Mouse (Mus musculus): Measurements from ENCODE around the gene Fcgrt. TPM values are rescaled to one million over a fixed set of nuclear protein-coding genes. Genes with fewer than 3 reads are reported as not detected.
"Not testable (repeated sequence)": the region's sequence is repeated elsewhere in the genome, so short reads cannot be mapped to it uniquely, and the experiment has no call there.

Fcgrt gene
- polyA plus RNA-seq, 1 experiment from 2014 or later, result 7.8 TPM

DNA sequence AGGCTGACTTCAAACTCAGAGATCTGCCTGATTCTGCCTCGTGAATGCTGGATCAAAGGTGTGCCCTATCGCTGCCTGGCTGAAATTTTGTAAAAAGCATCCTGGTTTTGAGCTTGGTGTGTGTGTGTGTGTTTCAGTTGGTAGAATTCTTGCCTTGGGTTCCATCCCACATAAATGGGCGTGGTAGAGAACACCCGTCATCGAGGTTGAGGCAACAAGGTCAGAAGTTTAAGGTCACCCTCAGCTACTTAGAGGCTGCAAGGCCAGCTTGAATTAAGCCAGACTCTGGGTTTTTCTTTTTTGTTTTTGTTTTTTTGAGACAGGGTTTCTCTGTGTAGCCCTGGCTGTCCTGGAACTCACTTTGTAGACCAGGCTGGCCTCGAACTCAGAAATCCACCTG, 14.7 kb upstream of the Fcgrt start:
- DNase-seq (ENCODE audit: low spot score), result no peak
- WGBS, result 90% methylated on average over 6 of the region's 6 CpGs
- H3K27ac ChIP-seq, result no peak overlapping the region
- no peaks in the 10 kb centered on the region for H3K9me3 ChIP-seq (replicated peaks)
- no peak overlapping the region for H3K4me3 ChIP-seq
- peaks cover 27% of the 10 kb centered on the region for H3K4me1 ChIP-seq
- no peaks in the 10 kb centered on the region for H3K27me3 ChIP-seq (ENCODE audit: low read depth, poor library complexity, severe bottlenecking)
- H3K36me3 ChIP-seq, result peaks cover 58% of the 10 kb centered on the region

DNA sequence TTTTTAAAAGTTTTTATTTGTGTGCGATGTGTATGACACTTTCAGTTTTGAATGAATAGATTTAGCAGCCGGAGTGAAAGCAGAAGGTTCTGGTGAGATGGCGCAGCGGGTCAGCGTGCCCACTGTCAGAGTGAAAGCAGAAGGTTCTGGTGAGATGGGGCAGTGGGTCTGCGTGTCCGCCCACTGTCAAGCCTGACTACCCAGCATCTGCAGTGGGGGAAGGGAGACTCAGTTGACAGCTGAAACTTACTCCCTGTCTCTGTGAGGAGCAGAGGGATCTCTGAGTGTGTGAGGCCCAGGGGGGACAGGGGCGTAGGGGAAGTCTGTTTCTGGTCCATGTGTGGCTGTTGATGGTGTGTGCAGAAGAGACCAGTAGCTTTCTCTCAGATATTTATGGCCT, 13.9 kb upstream of the Fcgrt start:
- 84% methylated on average over 8 of the region's 8 CpGs for whole genome bisulfite sequencing
- no peak overlapping the region for H3K4me3 ChIP-seq
- H3K9me3 ChIP-seq (replicated peaks), result no peaks in the 10 kb centered on the region
- H3K27ac ChIP-seq, result no peak overlapping the region
- no peaks in the 10 kb centered on the region for H3K27me3 ChIP-seq (ENCODE audit: low read depth, poor library complexity, severe bottlenecking)
- peaks cover 51% of the 10 kb centered on the region for H3K36me3 ChIP-seq
- no peak for DNase-seq (ENCODE audit: low spot score)
- peaks cover 19% of the 10 kb centered on the region for H3K4me1 ChIP-seq

DNA sequence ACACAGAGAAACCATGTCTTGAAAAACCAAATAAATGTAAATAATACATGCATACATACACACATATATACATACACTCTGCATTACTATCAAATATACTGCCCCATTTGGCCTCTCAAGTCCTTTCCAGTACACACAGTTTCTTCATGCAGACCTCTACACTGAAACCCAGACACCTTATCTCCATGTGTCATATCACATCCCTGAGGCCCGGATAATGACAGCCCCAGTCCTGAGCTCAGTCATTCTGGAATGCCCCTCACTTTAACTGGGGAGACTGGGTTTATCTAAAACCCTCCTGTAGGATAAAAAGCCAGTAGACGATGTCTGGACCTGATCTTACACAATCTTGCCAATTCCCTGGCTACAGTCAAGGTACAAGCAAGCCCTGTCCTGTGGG, 9.8 kb upstream of the Fcgrt start:
- WGBS, result 87% methylated on average over 2 of the region's 2 CpGs

GRCm38 (mm10) chr7:45112529-45112928, 8.9 kb upstream of the Fcgrt start:
- no peak for DNase-seq (ENCODE audit: low spot score)
- Histone ChIP-seq H3K36me3 (peaks cover under 1% of the 10 kb centered on the region), H3K4me1 (peaks cover 4% of the 10 kb centered on the region; the same call in 1 of the 2 replicates), H3K9me3 (replicated peaks) (no peaks in the 10 kb centered on the region), H3K27ac (no peak overlapping the region), H3K4me3 (no peak overlapping the region), H3K27me3 (ENCODE audit: low read depth, poor library complexity, severe bottlenecking) (no peaks in the 10 kb centered on the region)
- WGBS, result 59% methylated on average over 3 of the region's 3 CpGs

More for the DNA sequence above, 9.8 kb upstream of the Fcgrt start:
- DNase-seq (ENCODE audit: low spot score), result no peak
- H3K9me3 ChIP-seq (replicated peaks), result no peaks in the 10 kb centered on the region
- H3K36me3 ChIP-seq, result peaks cover 10% of the 10 kb centered on the region
- no peaks in the 10 kb centered on the region for H3K27me3 ChIP-seq (ENCODE audit: low read depth, poor library complexity, severe bottlenecking)
- H3K4me3 ChIP-seq, result no peak overlapping the region
- no peak overlapping the region for H3K27ac ChIP-seq
- peaks cover 4% of the 10 kb centered on the region; the same call in 1 of the 2 replicates for H3K4me1 ChIP-seq

DNA sequence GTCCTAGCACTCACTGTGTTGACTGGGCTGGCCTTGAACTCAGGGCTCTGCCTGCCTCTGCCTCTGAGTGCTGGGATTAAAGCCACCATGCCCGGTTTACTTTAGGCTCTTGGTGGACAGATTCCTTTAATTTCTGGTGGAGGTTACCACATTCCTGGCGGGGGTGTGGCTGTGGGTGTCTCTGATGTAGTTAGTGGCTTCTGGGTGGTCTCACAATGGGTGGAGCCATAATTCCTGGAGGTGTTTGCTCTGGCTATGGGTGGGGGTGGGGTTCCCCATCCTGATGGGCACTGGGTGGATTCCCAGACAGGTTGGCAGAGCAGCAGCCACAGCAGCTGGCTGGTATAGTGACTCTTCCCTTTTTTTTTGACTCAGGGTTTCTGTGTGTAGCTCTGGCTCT, 8.3 kb upstream of the Fcgrt start:
- 60% methylated on average over 2 of the region's 2 CpGs for WGBS
- no peak overlapping the region for H3K4me3 ChIP-seq
- H3K27ac ChIP-seq, result no peak overlapping the region
- no peaks in the 10 kb centered on the region for H3K36me3 ChIP-seq
- no peak for DNase-seq (ENCODE audit: low spot score)
- H3K27me3 ChIP-seq (ENCODE audit: low read depth, poor library complexity, severe bottlenecking), result no peaks in the 10 kb centered on the region
- no peaks in the 10 kb centered on the region for H3K9me3 ChIP-seq (replicated peaks)
- H3K4me1 ChIP-seq, result peaks cover 4% of the 10 kb centered on the region; the same call in 1 of the 2 replicates

GRCm38 (mm10) chr7:45110089-45110488, 6.4 kb upstream of the Fcgrt start:
- H3K27ac ChIP-seq; H3K27me3 ChIP-seq (ENCODE audit: low read depth, poor library complexity, severe bottlenecking); DNase-seq (ENCODE audit: low spot score); H3K36me3 ChIP-seq; H3K9me3 ChIP-seq (replicated peaks); H3K4me3 ChIP-seq: not testable (repeated sequence)
- H3K4me1 ChIP-seq, result peaks cover 16% of the 10 kb centered on the region
- 93% methylated on average over 4 of the region's 4 CpGs for WGBS

- no peak overlapping the region for H3K4me3 ChIP-seq
- H3K27me3 ChIP-seq (ENCODE audit: low read depth, poor library complexity, severe bottlenecking), result no peaks in the 10 kb centered on the region
- 61% methylated on average over 5 of the region's 5 CpGs for WGBS
- DNase-seq (ENCODE audit: low spot score), result no peak
- peaks cover 29% of the 10 kb centered on the region for H3K4me1 ChIP-seq
- no peaks in the 10 kb centered on the region for H3K36me3 ChIP-seq
- H3K27ac ChIP-seq, result peak overlapping the region; percentile 65; the same call in 1 of the 2 replicates
- H3K9me3 ChIP-seq (replicated peaks), result no peaks in the 10 kb centered on the region
Observed at GRCm38 (mm10) chr7:45107052-45107645, 3.5 kb upstream of the Fcgrt start.

- Histone ChIP-seq H3K36me3 (no peaks in the 10 kb centered on the region), H3K4me1 (peaks cover 29% of the 10 kb centered on the region), H3K27me3 (ENCODE audit: low read depth, poor library complexity, severe bottlenecking) (no peaks in the 10 kb centered on the region), H3K27ac (peak overlapping the region; percentile 65; the same call in 1 of the 2 replicates), H3K9me3 (replicated peaks) (no peaks in the 10 kb centered on the region), H3K4me3 (no peak overlapping the region)
- WGBS, result 50% methylated on average over 6 of the region's 6 CpGs
- DNase-seq (ENCODE audit: low spot score), result no peak
Observed at GRCm38 (mm10) chr7:45106441-45106840, 2.8 kb upstream of the Fcgrt start.

DNA sequence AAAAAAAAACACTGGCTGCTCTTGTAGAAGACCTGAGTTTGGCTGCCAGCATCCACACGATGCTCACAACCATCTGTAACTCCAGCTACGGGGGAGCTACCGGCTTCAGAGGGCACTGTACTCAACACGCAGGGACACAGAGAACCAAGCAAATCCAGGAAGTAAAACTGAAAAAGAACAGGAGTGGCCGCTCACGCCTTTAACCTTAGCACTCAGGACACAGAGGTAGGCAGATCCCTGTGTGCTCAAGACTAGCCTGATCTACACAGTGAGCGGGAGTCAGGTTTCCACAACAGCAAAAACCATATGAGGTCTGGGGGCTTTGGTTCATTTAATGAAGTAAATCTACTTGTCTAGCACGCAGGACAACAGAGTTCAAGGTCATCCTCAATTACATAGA, 1.8 kb upstream of the Fcgrt start:
- no peak for DNase-seq (ENCODE audit: low spot score)
- Histone ChIP-seq H3K4me3 (no peak overlapping the region), H3K36me3 (no peaks in the 10 kb centered on the region), H3K4me1 (peaks cover 29% of the 10 kb centered on the region), H3K27ac (peak overlapping the region; percentile 30; the same call in 1 of the 2 replicates), H3K27me3 (ENCODE audit: low read depth, poor library complexity, severe bottlenecking) (no peaks in the 10 kb centered on the region), H3K9me3 (replicated peaks) (no peaks in the 10 kb centered on the region)
- 81% methylated on average over 8 of the region's 8 CpGs for WGBS

GRCm38 (mm10) chr7:45104941-45105340, 1.3 kb upstream of the Fcgrt start:
- no peaks in the 10 kb centered on the region for H3K9me3 ChIP-seq (replicated peaks)
- H3K4me3 ChIP-seq, result no peak overlapping the region
- no peak for DNase-seq (ENCODE audit: low spot score)
- no peaks in the 10 kb centered on the region for H3K27me3 ChIP-seq (ENCODE audit: low read depth, poor library complexity, severe bottlenecking)
- no peaks in the 10 kb centered on the region for H3K36me3 ChIP-seq
- WGBS, result 83% methylated on average over 5 of the region's 5 CpGs
- peaks cover 29% of the 10 kb centered on the region for H3K4me1 ChIP-seq
- H3K27ac ChIP-seq, result peak overlapping the region; percentile 30; the same call in 1 of the 2 replicates

GRCm38 (mm10) chr7:45102940-45103585, 588 bp downstream of the Fcgrt start:
- WGBS, result 78% methylated on average over 9 of the region's 9 CpGs
- no peak overlapping the region for H3K4me3 ChIP-seq
- H3K27ac ChIP-seq, result peak overlapping the region; percentile 78
- H3K36me3 ChIP-seq, result no peaks in the 10 kb centered on the region
- H3K4me1 ChIP-seq, result peaks cover 29% of the 10 kb centered on the region
- DNase-seq (ENCODE audit: low spot score), result no peak
- H3K27me3 ChIP-seq (ENCODE audit: low read depth, poor library complexity, severe bottlenecking), result no peaks in the 10 kb centered on the region
- no peaks in the 10 kb centered on the region for H3K9me3 ChIP-seq (replicated peaks)

DNA sequence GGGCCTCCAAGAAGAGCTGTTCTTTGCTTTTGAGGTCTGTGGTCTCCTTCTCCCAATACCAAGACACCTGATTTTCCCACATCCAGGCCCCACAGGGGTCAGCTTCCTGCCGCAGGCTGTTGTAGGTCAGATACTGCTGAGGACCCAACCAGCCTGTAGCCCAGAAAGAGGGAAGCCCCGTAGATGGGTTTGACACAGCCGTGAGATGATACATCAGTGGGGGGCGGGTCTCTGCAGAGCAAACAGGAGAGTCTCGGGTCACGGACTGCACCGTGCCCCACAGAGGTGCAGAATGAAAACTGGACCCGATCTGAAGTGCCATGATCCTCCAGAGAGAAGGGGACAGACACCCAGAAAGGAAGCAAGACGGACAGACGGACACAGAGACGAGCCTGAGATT, 1.2 kb downstream of the Fcgrt start:
- Histone ChIP-seq H3K4me3 (no peak overlapping the region), H3K27me3 (ENCODE audit: low read depth, poor library complexity, severe bottlenecking) (no peaks in the 10 kb centered on the region), H3K9me3 (replicated peaks) (no peaks in the 10 kb centered on the region), H3K27ac (no peak overlapping the region; the same call in 1 of the 2 replicates), H3K4me1 (peaks cover 31% of the 10 kb centered on the region), H3K36me3 (no peaks in the 10 kb centered on the region)
- no peak for DNase-seq (ENCODE audit: low spot score)
- 91% methylated on average over 11 of the region's 11 CpGs for WGBS

- Histone ChIP-seq H3K9me3 (replicated peaks) (no peaks in the 10 kb centered on the region), H3K36me3 (no peaks in the 10 kb centered on the region), H3K4me1 (peaks cover 28% of the 10 kb centered on the region), H3K27ac (no peak overlapping the region), H3K4me3 (no peak overlapping the region), H3K27me3 (ENCODE audit: low read depth, poor library complexity, severe bottlenecking) (no peaks in the 10 kb centered on the region)
- WGBS, result 93% methylated on average over 6 of the region's 6 CpGs
- no peak for DNase-seq (ENCODE audit: low spot score)
Observed at GRCm38 (mm10) chr7:45100046-45100445, 3.6 kb downstream of the Fcgrt start.

Measured in limb, embryonic 10.5 days (tissue).